In genomic region chr14:79177754-79178153, GRCm38 (mm10) we compare ENCODE assay signal across 15 mouse cellular contexts.
DNase-seq lines count a peak whose midpoint lies in the region; ATAC-seq lines count a peak whose summit lies in the region.
"Had no signal": no experiment of that assay in that cellular context is flagged by ENCODE, and none has a peak within 500 bp of the region (broad histone marks: within the 10 kb centered on the region; RNA-seq: fewer than 3 reads in every experiment).

No protein-coding gene starts in this region.

- H3K4me1 ChIP-seq in heart, embryonic 12.5 days (replicated peaks): peaks cover 15% of the 10 kb centered on the region
- H3K4me1 ChIP-seq: midbrain, embryonic 12.5 days had no signal

- H3K4me3 ChIP-seq in heart, embryonic 12.5 days: no peak overlapping the region
- H3K4me3 ChIP-seq: hindbrain, embryonic 10.5 days; kidney, embryonic 15.5 days; midbrain, embryonic 12.5 days; myocyte had no signal

- no peak overlapping the region for H3K27ac ChIP-seq in heart, embryonic 12.5 days (ENCODE audit: poor library complexity, severe bottlenecking)
- H3K27ac ChIP-seq: hindbrain, embryonic 10.5 days; kidney, embryonic 15.5 days; liver, embryonic 14.5 days; macrophage; midbrain, embryonic 12.5 days had no signal

- no peak overlapping the region for H3K9ac ChIP-seq in heart, embryonic 12.5 days
- H3K9ac ChIP-seq: kidney, embryonic 15.5 days; liver, embryonic 14.5 days; midbrain, embryonic 12.5 days had no signal

- H3K4me2 ChIP-seq in heart, embryonic 12.5 days: no peak overlapping the region
- H3K4me2 ChIP-seq: kidney, embryonic 15.5 days; midbrain, embryonic 12.5 days had no signal

- WGBS in heart, embryonic 12.5 days: 61% methylated on average over 7 of the region's 7 CpGs

- no peaks in the 10 kb centered on the region for H3K9me3 ChIP-seq in heart, embryonic 12.5 days (replicated peaks)
- H3K9me3 ChIP-seq: kidney, embryonic 15.5 days; midbrain, embryonic 12.5 days had no signal

- ATAC-seq in heart, embryonic 12.5 days (ENCODE audit: insufficient number of reproducible peaks, low FRiP score): no peak

- intact Hi-C loops in left cerebral cortex, postnatal 25 days (cut with DNase I): no loop called here

- DNase-seq in heart, adult 11 months: peak; percentile 37
- peak; percentile 47 to 78 for DNase-seq in left cerebral cortex, postnatal 25 days (ENCODE audit: low spot score in 2 of 2)
- no peak for DNase-seq in left cerebral cortex, adult 8-10 months (ENCODE audit: low spot score in 2 of 2)
- peak; percentile 57 to 64 for DNase-seq in frontal cortex, postnatal 36 days (ENCODE audit: low spot score in 2 of 2)
- DNase-seq in right cerebral cortex, postnatal 36 days (ENCODE audit: low spot score in 2 of 2): peak; percentile 50 to 55
- DNase-seq in layer of hippocampus, adult 18-20 months (ENCODE audit: low spot score in 2 of 2): no peak
- DNase-seq: cerebellum, adult 8-10 months; thymus, adult 18-20 months had no signal

- no peaks in the 10 kb centered on the region for H3K27me3 ChIP-seq in heart, embryonic 12.5 days (replicated peaks)
- H3K27me3 ChIP-seq: kidney, embryonic 15.5 days; midbrain, embryonic 12.5 days had no signal

- H3K36me3 ChIP-seq in heart, embryonic 12.5 days: peaks cover 15% of the 10 kb centered on the region

Comparison
In these comparisons a context has a peak if more than half of its experiments do, and no peak if none do; other contexts are left out.
1. DNase-seq: peak in heart, adult 11 months (single experiment), left cerebral cortex, postnatal 25 days (2 of 2), frontal cortex, postnatal 36 days (2 of 2) and right cerebral cortex, postnatal 36 days (2 of 2); none in left cerebral cortex, adult 8-10 months (0 of 2) and layer of hippocampus, adult 18-20 months (0 of 2).